Mouse (Mus musculus) hindbrain, postnatal 0 days (tissue): ENCODE results near the gene Ssr4. TPM values are rescaled to one million over a fixed set of nuclear protein-coding genes. Genes with fewer than 3 reads are reported as not detected.

Experiments used
- ATAC-seq: fragments of 200-750 bp; cut with Nextera tagmentation; 2 replicates; pipeline ENCODE4 v1.8.0; 2017; ENCODE audit warnings: mild to moderate bottlenecking, moderate TSS enrichment, moderate library complexity
- DNase-seq: peaks from one replicate; pipeline ENCODE4 v3.0.0-alpha.2; 2015; ENCODE audit warnings: low spot score
- H3K27ac ChIP-seq: fragments of 300-500 bp; sonication (generic); 2 replicates; pipeline ENCODE4 v1.5.1; 2014; ENCODE audit warnings: mild to moderate bottlenecking
- H3K27me3 ChIP-seq: fragments of 300-500 bp; sonication (generic); 2 replicates; pipeline ENCODE4 v1.6.1; 2014; ENCODE audit warnings: low read length, mixed read lengths; ENCODE audit not compliant: insufficient read depth
- H3K36me3 ChIP-seq: fragments of 300-500 bp; sonication (generic); 2 replicates; pipeline ENCODE4 v1.6.1; 2014; ENCODE audit warnings: low read length, mixed read lengths; ENCODE audit not compliant: insufficient read depth
- H3K4me1 ChIP-seq: fragments of 300-500 bp; sonication (generic); 2 replicates; pipeline ENCODE4 v1.6.1; 2014; ENCODE audit warnings: antibody characterized with exemption, low read length, mixed read lengths; ENCODE audit not compliant: insufficient read depth
- H3K4me2 ChIP-seq: fragments of 300-500 bp; sonication (generic); 2 replicates; pipeline ENCODE4 v1.6.1; 2014; ENCODE audit warnings: low read depth, mild to moderate bottlenecking, low read length, moderate library complexity, mixed read lengths
- H3K4me3 ChIP-seq: fragments of 300-500 bp; sonication (generic); 2 replicates; pipeline ENCODE4 v1.5.1; 2014; ENCODE audit warnings: low read length
- H3K9ac ChIP-seq: fragments of 300-500 bp; sonication (generic); replicated peaks from 2 replicates; pipeline ENCODE4 v1.6.1; 2014; ENCODE audit warnings: mild to moderate bottlenecking, low read length, moderate library complexity, mixed read lengths
- H3K9me3 ChIP-seq: fragments of 300-500 bp; sonication (generic); 2 replicates; pipeline ENCODE4 v1.6.1; 2016; ENCODE audit warnings: low read length, mixed read lengths
- CTCF ChIP-seq: IDR thresholded peaks from 2 replicates; pipeline ENCODE4 v1.5.1; 2016; ENCODE audit warnings: antibody characterized with exemption, control low read depth, low read depth
- WGBS: fragments of 180-500 bp; shearing (Covaris S2); extraction: QIAGEN DNeasy Blood & Tissue Kit; methylation state at CpG from one replicate; pipeline ENCODE4 v1.1.7; 2014; 5-methylcytosine and 5-hydroxymethylcytosine counted together
- polyA plus RNA-seq: library from polyadenylated mRNA; unstranded; fragments of >200 nt; fragmentation: Nextera tagmentation; extraction: Ambion mirVana; gene quantifications from 2 replicates; pipeline ENCODE4 v1.2.1, GENCODE M21; 2015
- total RNA-seq: library from RNA; depleted of rRNA; stranded (reverse); fragments of >200 nt; gene quantifications from 2 replicates; pipeline ENCODE4 v1.2.3, GENCODE M21; 2014

The Ssr4 gene
- total and polyA plus RNA-seq, 2 experiments from 2014 or later: 144 to 196 TPM

DNA sequence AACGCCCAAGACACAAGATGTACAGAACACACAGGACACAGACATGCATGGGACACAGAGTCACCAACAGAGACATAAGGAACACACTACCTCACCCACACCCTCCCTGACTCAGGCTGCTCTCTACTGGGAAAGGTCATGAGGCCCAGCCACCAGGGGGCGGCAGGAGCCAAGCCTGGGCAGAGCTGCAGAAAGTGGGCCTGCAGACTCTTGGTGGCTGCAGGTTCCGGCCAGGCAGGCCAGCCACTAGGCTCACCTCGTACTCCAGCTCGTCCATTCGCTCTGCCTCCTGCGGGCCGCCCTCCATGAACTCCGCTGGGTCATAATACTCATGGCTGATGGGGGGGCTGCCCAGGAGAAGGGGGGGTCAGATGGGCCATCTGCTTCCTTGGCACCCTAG, 11.7 kb downstream of the Ssr4 start:
- TF ChIP-seq CTCF: peak; percentile 80
- WGBS: 45% methylated on average over 9 of the region's 9 CpGs

DNA sequence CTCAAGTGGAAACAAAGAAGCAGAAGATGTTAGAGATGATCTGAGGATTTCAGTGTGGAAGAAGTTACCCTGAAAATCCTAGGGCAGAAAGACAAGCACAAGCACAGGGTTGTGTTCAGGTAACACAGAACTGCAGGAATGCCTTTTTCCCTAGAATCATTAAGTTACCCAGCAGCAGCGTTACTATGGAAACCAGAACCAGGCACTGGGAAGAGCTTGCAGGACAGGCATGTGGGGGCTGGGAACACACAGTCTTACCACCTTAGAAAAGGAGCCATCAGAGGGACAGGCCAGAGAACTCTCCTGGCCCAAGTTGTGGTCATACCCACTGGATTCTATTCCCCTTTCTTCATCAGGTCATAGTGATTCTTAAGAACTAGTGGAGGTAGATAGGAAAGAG, 19.0 kb downstream of the Ssr4 start:
- DNase-seq (peak; percentile 19), ATAC-seq (no peak)
- H3K4me3 ChIP-seq: no peak overlapping the region
- TF ChIP-seq CTCF: no peak
- no peak overlapping the region for H3K9ac ChIP-seq
- no peaks in the 10 kb centered on the region for H3K9me3 ChIP-seq
- no peaks in the 10 kb centered on the region for H3K27me3 ChIP-seq
- H3K4me2 ChIP-seq: no peak overlapping the region
- WGBS: 77% methylated on average over 1 of the region's 1 CpGs
- no peaks in the 10 kb centered on the region for H3K4me1 ChIP-seq
- no peaks in the 10 kb centered on the region for H3K36me3 ChIP-seq
- H3K27ac ChIP-seq: no peak overlapping the region

More for the DNA sequence above, 11.7 kb downstream of the Ssr4 start:
- no peak overlapping the region for H3K27ac ChIP-seq
- no peaks in the 10 kb centered on the region for H3K9me3 ChIP-seq
- peak; percentile 85 for ATAC-seq
- DNase-seq: peak; percentile 60
- no peaks in the 10 kb centered on the region for H3K27me3 ChIP-seq
- no peaks in the 10 kb centered on the region for H3K36me3 ChIP-seq
- no peak overlapping the region for H3K4me3 ChIP-seq
- H3K4me1 ChIP-seq: no peaks in the 10 kb centered on the region
- no peak overlapping the region for H3K4me2 ChIP-seq
- no peak overlapping the region for H3K9ac ChIP-seq

- Histone ChIP-seq H3K36me3 (no peaks in the 10 kb centered on the region), H3K9me3 (no peaks in the 10 kb centered on the region), H3K4me1 (no peaks in the 10 kb centered on the region), H3K27me3 (no peaks in the 10 kb centered on the region), H3K9ac (peak overlapping the region; percentile 40; the same call in 1 of the 2 replicates), H3K4me2 (peak overlapping the region; percentile 48), H3K4me3 (peak overlapping the region; percentile 17), H3K27ac (peak overlapping the region; percentile 58; the same call in 1 of the 2 replicates)
- DNase-seq: peak; percentile 42
- 20% methylated on average over 14 of the region's 14 CpGs for WGBS
- TF ChIP-seq CTCF: no peak
- ATAC-seq: peak; percentile 68
Observed at GRCm38 (mm10) chrX:73815072-73815471, 28.2 kb downstream of the Ssr4 start.

GRCm38 (mm10) chrX:73816596-73817314, 29.9 kb downstream of the Ssr4 start:
- ATAC-seq: no peak
- TF ChIP-seq CTCF: no peak
- Histone ChIP-seq H3K4me2 (no peak overlapping the region), H3K27ac (no peak overlapping the region), H3K9ac (no peak overlapping the region), H3K9me3 (no peaks in the 10 kb centered on the region), H3K36me3 (no peaks in the 10 kb centered on the region), H3K4me3 (no peak overlapping the region), H3K4me1 (no peaks in the 10 kb centered on the region), H3K27me3 (no peaks in the 10 kb centered on the region)
- WGBS: 57% methylated on average over 3 of the region's 3 CpGs
- DNase-seq: no peak

- ATAC-seq (peak; percentile 28), DNase-seq (peak; percentile 2)
- Histone ChIP-seq H3K9ac (peak overlapping the region; percentile 72), H3K4me1 (peaks cover 3% of the 10 kb centered on the region; the same call in 1 of the 2 replicates), H3K27ac (peak overlapping the region; percentile 85; the same call in 1 of the 2 replicates), H3K36me3 (no peaks in the 10 kb centered on the region), H3K4me3 (peak overlapping the region; percentile 58), H3K9me3 (no peaks in the 10 kb centered on the region), H3K4me2 (peak overlapping the region; percentile 59), H3K27me3 (no peaks in the 10 kb centered on the region)
- 28% methylated on average over 17 of the region's 17 CpGs for WGBS
- no peak for TF ChIP-seq CTCF
Observed at GRCm38 (mm10) chrX:73823747-73824146, 36.9 kb downstream of the Ssr4 start.

DNA sequence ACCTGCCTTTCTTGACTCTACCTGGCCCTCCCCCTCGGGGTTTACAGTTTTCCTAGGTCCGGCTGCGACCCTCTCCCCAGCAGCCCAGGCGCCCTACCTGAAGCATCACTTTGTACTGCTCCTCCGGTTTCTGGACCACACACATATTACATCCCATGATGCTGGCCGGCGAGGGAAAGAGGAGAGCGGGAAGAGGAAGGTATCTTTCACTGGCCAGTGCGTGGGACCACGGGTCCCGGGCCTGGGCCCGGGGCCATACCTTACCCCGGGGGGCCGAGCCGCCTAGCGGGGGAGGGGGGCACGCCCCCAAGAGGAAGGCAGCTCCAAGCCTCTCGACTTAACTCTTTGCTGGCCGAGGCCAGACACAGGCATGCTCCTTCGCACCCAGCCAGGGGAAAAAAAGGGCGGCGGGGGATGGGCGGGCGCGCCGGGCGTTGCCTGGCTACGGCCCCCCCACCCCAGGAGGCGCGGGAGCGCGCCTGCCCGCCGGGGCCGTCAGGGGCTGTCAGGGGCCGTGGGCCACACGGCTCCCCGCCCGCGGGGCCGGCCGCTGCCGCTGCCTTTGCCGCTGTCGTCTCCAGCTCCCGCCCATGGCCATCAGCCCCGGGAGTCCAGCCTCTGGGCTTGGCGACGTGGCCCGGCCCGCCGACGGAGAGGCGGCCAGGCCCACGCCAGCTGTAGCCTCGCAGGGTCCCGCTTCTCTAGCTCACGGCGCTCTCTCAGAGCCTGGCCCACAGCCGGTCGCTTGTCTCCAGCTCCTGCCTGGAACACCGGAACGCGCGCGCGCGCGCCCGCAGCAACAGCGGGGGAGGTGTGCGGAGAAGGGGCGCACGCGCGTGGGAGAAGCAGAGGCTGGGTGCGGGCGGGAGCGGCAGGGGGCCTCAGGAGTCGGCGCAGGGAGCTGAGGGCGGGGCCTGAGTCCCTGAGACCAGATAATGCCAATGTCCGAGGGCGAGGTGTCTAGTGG, 37.6 kb downstream of the Ssr4 start, which contains the start of gene Pdzd4:
Pdzd4 (minus strand) TSS at position 785 of the 967 bp plus-strand sequence.
- DNase-seq: peak; percentile 86
- peaks cover 3% of the 10 kb centered on the region; the same call in 1 of the 2 replicates for H3K4me1 ChIP-seq
- ATAC-seq: peak; percentile 89
- no peak for TF ChIP-seq CTCF
- H3K9ac ChIP-seq: peak within 1 kb of the TSS; percentile 72
- H3K4me3 ChIP-seq: peak within 1 kb of the TSS; percentile 58
- no peaks in the 10 kb centered on the region for H3K9me3 ChIP-seq
- no peaks in the 10 kb centered on the region for H3K27me3 ChIP-seq
- H3K4me2 ChIP-seq: peak within 1 kb of the TSS; percentile 59
- 28% methylated on average over 75 of the region's 84 CpGs for whole genome bisulfite sequencing
- no peaks in the 10 kb centered on the region for H3K36me3 ChIP-seq
- peak within 1 kb of the TSS; percentile 85 for H3K27ac ChIP-seq
